Mouse (Mus musculus) kidney, postnatal 36 days (tissue): ENCODE measurements around the gene Ttf1.
"Not testable (repeated sequence)": the region's sequence is repeated elsewhere in the genome, so short reads cannot be mapped to it uniquely, and the experiment has no call there.

Source experiments
- DNase-seq, 2 experiments: peaks; one replicate each; pipeline ENCODE4 v3.0.0; 2021 to 2022; ENCODE audit warnings: mixed read lengths in 2 of 2

Ttf1 gene

GRCm38 (mm10) chr2:29065796-29066195 is 5.7 kb downstream of the Ttf1 start:
- DNase-seq = no peak

- peak; percentile 28 to 29 for DNase-seq
These were observed 6.3 kb downstream of the Ttf1 start for GRCm38 (mm10) chr2:29066410-29066809.

GRCm38 (mm10) chr2:29074676-29075075 is 14.6 kb downstream of the Ttf1 start:
- no peak for DNase-seq

- DNase-seq = no peak
These were observed 15.4 kb downstream of the Ttf1 start for GRCm38 (mm10) chr2:29075331-29076070.

- no peak for DNase-seq
These were observed 16.2 kb downstream of the Ttf1 start for GRCm38 (mm10) chr2:29076226-29076625.

- peak; percentile 28 to 41 for DNase-seq
These were observed 21.9 kb downstream of the Ttf1 start for GRCm38 (mm10) chr2:29081965-29082364.

- no peak for DNase-seq
These were observed 26.0 kb downstream of the Ttf1 start for GRCm38 (mm10) chr2:29086026-29086425.

- not testable (repeated sequence) for DNase-seq
These were observed 29.2 kb downstream of the Ttf1 start for GRCm38 (mm10) chr2:29089276-29089675.

GRCm38 (mm10) chr2:29095674-29096073 is 35.6 kb downstream of the Ttf1 start:
- DNase-seq = no peak

- no peak for DNase-seq
These were observed 36.7 kb downstream of the Ttf1 start for GRCm38 (mm10) chr2:29096751-29097150.

GRCm38 (mm10) chr2:29097465-29097864 is 37.4 kb downstream of the Ttf1 start:
- no peak for DNase-seq

GRCm38 (mm10) chr2:29097955-29098354 is 37.9 kb downstream of the Ttf1 start:
- DNase-seq = not testable (repeated sequence)

- DNase-seq = no peak
These were observed 38.7 kb downstream of the Ttf1 start for GRCm38 (mm10) chr2:29098786-29099185.

- no peak for DNase-seq
These were observed 39.6 kb downstream of the Ttf1 start for GRCm38 (mm10) chr2:29099646-29100045.

- peak; percentile 15 to 16 for DNase-seq
These were observed 40.9 kb downstream of the Ttf1 start for GRCm38 (mm10) chr2:29100822-29101534.

- peak in 1 of 2 experiments; percentile 4 for DNase-seq
These were observed 42.6 kb downstream of the Ttf1 start for GRCm38 (mm10) chr2:29102416-29103377.

- DNase-seq = no peak
These were observed 60.9 kb downstream of the Ttf1 start for GRCm38 (mm10) chr2:29120969-29121368.

GRCm38 (mm10) chr2:29122446-29122845 is 62.4 kb downstream of the Ttf1 start:
- DNase-seq = no peak

GRCm38 (mm10) chr2:29123907-29124569 is 64.0 kb downstream of the Ttf1 start, which contains the start of gene Setx:
Gene Setx, plus strand, starts transcription at chr2:29124181.
- no peak for DNase-seq

GRCm38 (mm10) chr2:29124571-29124935 is 64.5 kb downstream of the Ttf1 start:
- DNase-seq = no peak

GRCm38 (mm10) chr2:29124936-29125701 is 65.1 kb downstream of the Ttf1 start:
- DNase-seq = peak; percentile 100
